Mouse (Mus musculus): ENCODE measurements around the gene Ifna6. TPM values are rescaled to one million over a fixed set of nuclear protein-coding genes. Genes with fewer than 3 reads are reported as not detected.
A peak's percentile ranks its signal among the peaks of the same experiment; 100 is the strongest.

Gene Ifna6
- total RNA-seq, 4 experiments from 2014 or later, result not detected

- no peak for DNase-seq
Observed at GRCm38 (mm10) chr4:88849698-88850097, 22.5 kb downstream of the Ifna6 start, which contains the start of gene Ifna1. Ifna1 (plus strand) TSS chr4:88850087.

GRCm38 (mm10) chr4:88851026-88851763 lies 24.0 kb downstream of the Ifna6 start:
- no peak for DNase-seq

- no peak for DNase-seq
Observed at GRCm38 (mm10) chr4:88859214-88859613, 32.0 kb downstream of the Ifna6 start.

GRCm38 (mm10) chr4:88863309-88863708 lies 36.1 kb downstream of the Ifna6 start:
- DNase-seq, result no peak

GRCm38 (mm10) chr4:88864599-88864998 lies 37.4 kb downstream of the Ifna6 start:
- DNase-seq, result no peak

GRCm38 (mm10) chr4:88865011-88865569 lies 37.9 kb downstream of the Ifna6 start:
- DNase-seq, result no peak

GRCm38 (mm10) chr4:88867366-88867925 lies 40.2 kb downstream of the Ifna6 start:
- peak; percentile 47 for DNase-seq

GRCm38 (mm10) chr4:88867926-88868911 lies 41.0 kb downstream of the Ifna6 start:
- DNase-seq, result peak; percentile 3

- DNase-seq, result no peak
Observed at GRCm38 (mm10) chr4:88872691-88873090, 45.5 kb downstream of the Ifna6 start.

GRCm38 (mm10) chr4:88875435-88876095 lies 48.3 kb downstream of the Ifna6 start:
- DNase-seq, result no peak

- DNase-seq, result no peak
Observed at GRCm38 (mm10) chr4:88876520-88876919, 49.3 kb downstream of the Ifna6 start.

Other genes starting within 250 kb of the Ifna6 start
- gene Ifna9, start 235.0 kb upstream of the Ifna6 start, total RNA-seq (2022), result not detected
- not detected for gene Ifna12, start 224.0 kb upstream of the Ifna6 start, total RNA-seq (2022)
- gene C87499, start 193.0 kb upstream of the Ifna6 start, total RNA-seq (2022), result not detected
- not detected for gene Ifna13, start 183.0 kb upstream of the Ifna6 start, total RNA-seq (2022)
- not detected for gene Ifna16, start 150.5 kb upstream of the Ifna6 start, total RNA-seq (2022)
- gene Ifna2, start 143.5 kb upstream of the Ifna6 start, total RNA-seq (2022), result not detected
- not detected for gene Ifnab, start 136.1 kb upstream of the Ifna6 start, total RNA-seq (2022)
- under 1 TPM; 0.67 to 0.92 (median 0.73) TPM for gene Gm26566, start 105.6 kb upstream of the Ifna6 start, total RNA-seq (2022)
- gene Klhl9, start 105.0 kb upstream of the Ifna6 start, total RNA-seq (2022), result 100 to 1,000 TPM in 1 of 4 experiments, 10 to 100 TPM in 3; 76.7 to 100 (median 91.0) TPM
- not detected for gene Gm13271, start 72.5 kb upstream of the Ifna6 start, total RNA-seq (2022)
- gene Gm13283, start 67.3 kb upstream of the Ifna6 start, total RNA-seq (2022), result not detected
- under 1 TPM in 1 of 4 experiments, not detected in 3; 0.46 TPM for gene Gm13290, start 53.6 kb upstream of the Ifna6 start, total RNA-seq (2022)
- not detected for gene Gm13289, start 50.5 kb upstream of the Ifna6 start, total RNA-seq (2022)
- not detected for gene Gm13272, start 47.6 kb upstream of the Ifna6 start, total RNA-seq (2022)
- gene Ifnz, start 45.3 kb upstream of the Ifna6 start, total RNA-seq (2022), result under 1 TPM in 1 of 4 experiments, not detected in 3; 0.49 TPM
- not detected for gene Gm13276, start 41.7 kb upstream of the Ifna6 start, total RNA-seq (2022)
- not detected for gene Gm13277, start 38.8 kb upstream of the Ifna6 start, total RNA-seq (2022)
- gene Gm13278, start 35.9 kb upstream of the Ifna6 start, total RNA-seq (2022), result not detected
- not detected for gene Gm13275, start 32.9 kb upstream of the Ifna6 start, total RNA-seq (2022)
- gene Gm13279, start 30.0 kb upstream of the Ifna6 start, total RNA-seq (2022), result not detected
- gene Gm13285, start 27.8 kb upstream of the Ifna6 start, total RNA-seq (2022), result under 1 TPM in 1 of 4 experiments, not detected in 3; 0.24 TPM
- gene Gm13287, start 24.2 kb upstream of the Ifna6 start, total RNA-seq (2022), result not detected
- gene Gm13288, start 21.9 kb upstream of the Ifna6 start, total RNA-seq (2022), result not detected
- gene Ifna7, start 11.2 kb upstream of the Ifna6 start, total RNA-seq (2022), result not detected
- not detected for gene Ifna11, start 7.5 kb upstream of the Ifna6 start, total RNA-seq (2022)
- gene Ifna5, start 8.1 kb downstream of the Ifna6 start, total RNA-seq (2022), result not detected
- not detected for gene Ifna4, start 14.4 kb downstream of the Ifna6 start, total RNA-seq (2022)
- not detected for gene Ifna1, start 22.7 kb downstream of the Ifna6 start, total RNA-seq (2022)
- gene Ifne, start 52.8 kb downstream of the Ifna6 start, total RNA-seq (2022), result not detected

All from adrenal gland, adult 8-10 months (tissue).